Mouse (Mus musculus): ENCODE results near the gene Gm1043.
A peak's percentile ranks its signal among the peaks of the same experiment; 100 is the strongest.

The Gm1043 gene

DNA sequence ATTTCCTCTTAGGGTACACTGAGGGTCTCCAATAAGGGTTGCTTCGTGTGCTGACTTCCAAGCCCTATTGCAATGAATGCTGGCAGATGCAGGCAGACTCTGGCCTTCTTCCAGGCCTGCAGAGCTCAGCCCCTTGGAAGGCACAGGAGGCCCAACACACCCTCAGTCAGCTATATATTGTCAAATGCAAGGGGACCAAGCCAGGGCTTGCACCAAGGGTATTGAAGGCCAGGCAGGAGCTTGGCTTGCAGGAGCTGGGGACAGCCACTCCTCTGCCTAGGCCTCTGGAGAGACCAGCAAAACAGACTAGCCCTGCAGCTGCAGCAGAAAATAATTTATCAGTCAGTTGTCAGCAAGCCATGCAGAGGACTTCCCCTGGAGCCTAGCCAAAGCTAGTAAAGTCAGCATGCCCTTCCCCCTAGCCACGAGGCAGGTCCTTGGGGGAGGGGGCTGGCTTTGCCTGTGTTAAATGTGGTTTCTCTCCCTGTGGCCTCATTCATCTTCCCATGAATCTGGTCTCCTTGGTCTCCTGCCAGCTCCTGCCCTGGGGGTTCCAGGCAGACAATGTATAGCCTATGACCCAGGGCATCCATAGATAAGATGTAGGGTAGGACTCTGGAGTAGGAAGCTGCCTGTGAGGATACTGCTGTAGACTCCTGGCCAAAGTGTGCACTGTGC lies 113.0 kb downstream of the Gm1043 start:
- no peak for DNase-seq (ENCODE audit: low read depth, low spot score)

DNA sequence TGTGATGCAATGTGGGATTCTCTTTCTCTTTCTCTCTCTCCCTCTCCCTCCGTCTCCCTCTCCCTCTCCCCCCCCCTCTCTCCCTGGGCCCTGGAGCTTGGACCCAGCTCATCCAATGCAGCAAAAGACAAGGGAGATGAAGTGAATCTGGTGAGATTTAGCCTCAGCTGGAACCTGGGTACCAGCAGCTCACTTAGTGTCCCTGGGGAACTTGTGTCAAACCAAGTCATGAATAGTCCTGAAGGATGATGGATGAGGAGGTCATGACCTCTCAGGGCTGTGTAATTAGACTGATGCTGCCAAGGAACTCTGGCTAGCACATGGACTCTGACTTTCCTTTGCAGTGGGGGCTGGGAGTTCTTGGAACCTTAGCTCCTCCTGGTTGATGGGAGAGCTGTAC lies 117.1 kb downstream of the Gm1043 start:
- DNase-seq (ENCODE audit: low read depth, low spot score): no peak

DNA sequence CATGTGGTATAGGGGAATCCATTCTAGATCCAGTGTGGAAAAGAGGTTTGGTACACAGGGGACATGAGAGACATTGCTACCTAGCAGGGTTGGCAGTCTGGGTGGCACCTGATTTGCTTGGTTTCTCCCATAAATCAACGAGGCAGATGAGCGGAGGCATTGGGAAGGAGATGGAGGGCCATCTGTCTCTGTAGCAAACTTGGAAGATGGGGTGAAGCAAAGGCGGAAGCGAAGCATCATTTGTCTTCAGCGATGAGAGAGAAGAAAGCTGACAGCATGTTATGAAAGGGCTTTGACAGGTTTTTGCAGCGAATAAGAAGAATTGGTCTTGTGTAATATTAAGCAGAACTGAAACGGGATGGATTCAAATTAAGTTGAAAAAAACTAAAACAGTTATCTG lies 119.7 kb downstream of the Gm1043 start:
- no peak for DNase-seq (ENCODE audit: low read depth, low spot score)

DNA sequence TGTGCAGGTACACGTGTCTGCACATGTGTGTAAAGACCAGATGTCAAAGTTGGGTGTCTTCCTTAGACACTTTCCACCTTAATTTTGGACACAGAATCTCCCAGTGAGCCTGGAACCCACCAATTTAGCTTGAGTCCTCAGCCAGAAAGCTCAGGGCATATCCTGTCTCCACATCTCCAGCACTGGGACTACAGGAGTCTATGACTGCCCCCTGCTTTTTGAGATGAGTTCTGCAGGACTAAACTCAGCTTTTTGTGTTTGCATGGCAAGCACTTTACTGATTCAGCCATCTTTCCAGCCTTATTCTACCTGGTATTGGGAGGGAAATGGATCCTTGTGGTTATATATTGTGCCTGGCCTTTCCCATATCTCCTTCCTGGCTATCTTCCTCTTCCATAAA lies 120.2 kb downstream of the Gm1043 start:
- no peak for DNase-seq (ENCODE audit: low read depth, low spot score)

DNA sequence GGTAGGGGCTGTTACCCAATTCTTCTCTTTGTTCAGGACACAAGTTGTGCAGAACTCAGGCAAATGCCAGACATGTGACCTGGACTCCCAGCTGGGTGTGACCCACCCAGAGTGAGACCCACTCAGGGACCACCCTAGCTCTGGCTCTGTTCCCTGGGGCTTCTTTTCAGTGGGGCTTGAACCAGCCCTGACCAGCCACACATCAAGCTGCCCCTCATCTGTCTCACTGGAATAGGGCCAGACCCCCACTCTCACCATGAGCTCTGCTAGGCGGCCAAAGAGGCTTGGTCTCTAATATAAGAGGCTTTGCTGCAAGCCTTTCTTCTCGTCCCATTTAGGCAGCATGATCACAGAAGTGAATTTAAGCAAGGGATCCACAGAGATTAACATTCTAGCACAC lies 121.2 kb downstream of the Gm1043 start:
- no peak for DNase-seq (ENCODE audit: low read depth, low spot score)

DNA sequence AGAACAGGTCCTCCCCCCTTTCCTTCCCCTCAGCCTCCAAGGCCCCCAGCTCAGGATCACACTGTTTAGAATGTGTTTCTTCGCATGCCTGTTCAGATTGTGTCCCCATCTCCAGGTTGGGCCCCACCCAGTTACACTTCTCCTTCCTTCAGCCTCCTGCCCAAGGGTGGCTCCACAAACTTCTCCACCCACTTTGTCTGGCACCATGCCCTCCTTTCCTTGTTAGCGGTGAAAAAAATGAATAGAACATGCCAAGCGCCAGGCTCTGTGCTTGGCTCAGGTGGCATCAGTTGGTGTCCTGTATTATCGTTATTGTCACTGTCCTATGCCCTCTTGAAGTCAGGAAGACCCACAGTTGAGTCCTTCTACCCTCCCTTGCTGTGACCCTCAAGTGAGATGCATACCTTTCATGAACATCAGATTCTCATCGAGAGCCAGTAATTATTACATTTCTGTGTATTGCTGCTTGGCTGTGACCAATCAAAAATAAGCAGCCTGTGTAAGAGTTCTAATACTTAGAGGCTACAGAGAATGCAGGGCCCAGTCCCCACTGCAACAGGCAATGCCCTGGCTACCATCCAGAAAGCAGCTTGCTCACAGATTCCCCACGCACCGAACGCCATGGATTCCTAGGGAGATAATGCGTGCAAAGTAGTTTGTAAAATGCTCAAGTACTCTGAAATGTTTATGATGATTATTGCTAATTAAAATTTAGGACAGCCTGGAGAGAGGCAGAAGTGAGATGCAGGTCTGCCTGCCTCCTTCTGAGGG lies 128.0 kb downstream of the Gm1043 start:
- no peak for DNase-seq (ENCODE audit: low read depth, low spot score)

DNA sequence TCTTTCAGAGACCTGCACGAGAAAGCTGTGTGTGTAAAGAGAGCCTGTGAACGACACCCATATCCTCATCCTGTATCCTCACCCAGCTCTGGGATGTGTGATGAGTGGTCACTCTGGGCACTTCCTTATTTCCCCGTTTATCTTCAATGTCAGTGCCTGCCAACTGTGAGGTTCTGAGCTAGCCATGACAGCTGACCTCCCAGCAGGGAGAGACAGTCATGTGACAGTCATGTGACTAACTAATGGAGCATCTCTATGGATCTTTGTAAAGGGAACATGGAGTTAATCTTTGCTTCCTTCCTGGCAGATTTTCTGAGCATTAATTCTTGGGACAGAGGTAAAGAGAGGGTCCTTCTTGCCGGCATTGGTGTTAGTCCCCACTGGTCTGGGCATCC lies 128.5 kb downstream of the Gm1043 start:
- no peak for DNase-seq (ENCODE audit: low read depth, low spot score)

DNA sequence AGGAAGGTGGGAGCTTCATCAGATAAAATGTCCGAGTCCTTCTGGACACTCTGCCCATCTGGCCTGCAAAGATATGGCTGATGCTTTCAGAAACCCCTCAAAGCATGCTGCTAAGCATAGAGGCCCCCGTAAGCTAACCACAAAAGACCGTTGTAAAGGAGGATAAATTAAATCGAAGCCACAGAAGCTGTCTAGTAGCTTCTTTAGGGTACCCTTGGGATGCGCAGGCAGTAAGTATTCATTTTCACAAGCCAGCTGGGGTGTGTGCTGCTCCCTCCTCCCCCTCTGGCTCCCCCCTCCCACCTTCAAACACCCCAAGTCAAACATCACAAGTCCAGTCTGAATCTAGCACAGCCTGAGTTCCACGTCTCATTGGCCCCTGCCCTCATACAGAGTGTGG lies 129.4 kb downstream of the Gm1043 start:
- no peak for DNase-seq (ENCODE audit: low read depth, low spot score)

DNA sequence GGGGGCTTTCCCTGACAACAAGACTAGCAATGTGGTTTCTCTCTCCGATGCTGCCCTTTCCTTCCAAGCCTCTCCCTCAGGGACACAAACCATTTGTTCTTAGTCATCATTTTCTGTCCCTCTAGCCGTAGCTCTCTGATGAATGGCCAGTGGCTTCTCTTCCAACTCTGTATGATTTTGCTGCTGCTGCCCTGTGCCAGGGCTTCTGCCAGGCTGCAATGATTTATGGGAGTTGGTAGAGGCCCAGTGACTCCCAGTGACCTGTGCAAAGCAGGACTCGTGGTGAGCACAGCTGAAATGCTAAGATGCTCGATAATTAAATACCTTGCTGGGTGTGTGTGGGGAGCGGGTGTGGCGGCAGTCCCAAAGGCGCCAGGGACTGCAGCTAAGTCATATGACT lies 130.1 kb downstream of the Gm1043 start:
- DNase-seq (ENCODE audit: low read depth, low spot score): no peak

DNA sequence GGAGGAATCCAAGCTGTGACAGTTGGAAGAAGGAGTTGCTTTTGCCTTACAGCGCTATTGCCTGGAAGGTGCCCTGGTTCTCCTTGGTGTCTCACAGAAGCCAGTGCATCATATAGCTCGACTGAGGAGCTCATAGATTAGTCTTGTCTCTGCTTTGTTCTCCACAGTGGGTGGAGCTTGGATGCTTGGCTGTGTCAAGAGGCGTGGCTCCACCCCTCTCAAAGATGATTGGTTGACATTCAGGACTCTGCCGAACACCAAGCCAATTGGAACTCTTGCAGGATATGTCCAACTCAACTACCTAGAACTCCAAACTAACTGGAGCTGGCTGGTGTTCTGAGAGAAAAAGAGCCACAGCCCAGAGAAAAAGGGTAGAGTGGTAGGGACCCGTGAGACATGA lies 134.4 kb downstream of the Gm1043 start:
- no peak for DNase-seq (ENCODE audit: low read depth, low spot score)

DNA sequence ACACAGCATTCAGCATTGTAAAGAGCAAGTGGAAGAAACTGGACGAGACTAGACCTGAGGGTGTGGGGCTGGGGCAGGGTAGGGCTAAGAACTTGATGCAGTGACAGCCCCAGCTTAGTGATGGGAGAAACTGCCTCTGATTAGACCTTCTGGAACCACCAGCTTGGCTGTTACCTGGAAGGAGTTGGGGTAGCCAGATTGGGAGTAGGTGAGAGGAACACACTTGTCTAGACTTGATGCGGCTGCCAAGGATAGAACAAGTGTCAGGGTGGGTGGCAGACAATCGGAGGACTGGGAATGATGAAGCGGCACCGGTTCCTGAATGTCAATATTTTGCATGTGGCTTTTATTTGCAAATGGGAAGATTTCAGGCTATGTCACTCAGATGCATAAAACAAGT lies 135.4 kb downstream of the Gm1043 start:
- DNase-seq (ENCODE audit: low read depth, low spot score): no peak

DNA sequence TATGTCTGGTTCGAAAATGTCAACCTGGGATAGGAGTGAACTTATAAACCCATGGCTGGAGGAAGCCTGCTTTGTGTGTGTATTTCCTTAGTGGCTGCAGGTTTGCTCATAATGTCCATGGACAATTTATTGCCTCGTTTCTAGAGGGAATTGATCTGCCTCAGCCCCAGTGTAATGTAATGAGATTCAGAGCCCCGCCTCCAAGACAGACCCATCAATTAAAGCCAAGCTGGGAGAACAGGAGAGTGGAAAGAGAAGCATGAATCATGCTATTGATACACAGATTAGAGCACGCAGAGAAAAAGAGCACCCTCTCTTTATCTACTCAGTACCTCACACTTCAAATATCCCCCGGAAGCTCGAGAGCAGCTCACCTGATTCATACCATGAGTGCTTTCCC lies 136.4 kb downstream of the Gm1043 start:
- no peak for DNase-seq (ENCODE audit: low read depth, low spot score)

DNA sequence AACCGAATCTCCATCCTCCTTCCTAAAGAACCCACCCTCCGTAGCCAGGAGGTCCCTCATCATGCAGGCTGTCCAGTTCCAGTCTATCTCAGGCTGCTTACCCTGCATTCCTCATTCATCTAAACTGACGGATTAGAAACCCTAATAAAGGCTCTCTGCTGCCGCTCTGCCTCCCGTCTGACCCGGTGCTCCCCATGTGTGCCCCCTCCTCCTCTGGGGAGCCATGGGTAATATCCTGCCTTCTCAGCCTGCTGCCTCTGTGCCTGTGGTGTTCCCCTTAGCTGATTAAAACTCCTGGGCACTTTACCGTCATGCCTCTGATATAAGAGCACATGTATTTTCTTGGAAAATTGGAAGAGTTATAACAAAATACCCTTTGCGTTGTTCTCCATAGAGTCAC lies 137.1 kb downstream of the Gm1043 start:
- no peak for DNase-seq (ENCODE audit: low read depth, low spot score)

DNA sequence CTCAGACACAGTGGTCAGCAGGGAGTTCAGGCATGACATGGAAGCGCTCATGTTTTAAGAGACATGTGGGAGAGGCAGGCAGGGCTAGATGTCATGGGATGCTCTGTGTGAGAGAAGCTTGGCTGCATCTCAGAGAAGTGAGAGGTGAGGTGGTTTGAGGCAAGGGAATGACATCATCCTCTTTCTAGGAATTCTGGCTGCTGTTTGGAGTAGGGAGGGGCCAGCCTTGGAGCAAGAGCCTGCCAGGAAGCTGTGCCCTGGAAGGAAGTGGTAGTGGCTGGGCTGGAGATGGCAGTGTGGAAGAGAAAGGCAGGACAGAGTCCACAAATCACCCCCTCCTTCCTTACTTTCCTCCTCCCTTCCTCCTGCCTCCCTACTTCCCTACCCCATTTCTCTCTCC lies 140.5 kb downstream of the Gm1043 start:
- no peak for DNase-seq (ENCODE audit: low read depth, low spot score)

DNA sequence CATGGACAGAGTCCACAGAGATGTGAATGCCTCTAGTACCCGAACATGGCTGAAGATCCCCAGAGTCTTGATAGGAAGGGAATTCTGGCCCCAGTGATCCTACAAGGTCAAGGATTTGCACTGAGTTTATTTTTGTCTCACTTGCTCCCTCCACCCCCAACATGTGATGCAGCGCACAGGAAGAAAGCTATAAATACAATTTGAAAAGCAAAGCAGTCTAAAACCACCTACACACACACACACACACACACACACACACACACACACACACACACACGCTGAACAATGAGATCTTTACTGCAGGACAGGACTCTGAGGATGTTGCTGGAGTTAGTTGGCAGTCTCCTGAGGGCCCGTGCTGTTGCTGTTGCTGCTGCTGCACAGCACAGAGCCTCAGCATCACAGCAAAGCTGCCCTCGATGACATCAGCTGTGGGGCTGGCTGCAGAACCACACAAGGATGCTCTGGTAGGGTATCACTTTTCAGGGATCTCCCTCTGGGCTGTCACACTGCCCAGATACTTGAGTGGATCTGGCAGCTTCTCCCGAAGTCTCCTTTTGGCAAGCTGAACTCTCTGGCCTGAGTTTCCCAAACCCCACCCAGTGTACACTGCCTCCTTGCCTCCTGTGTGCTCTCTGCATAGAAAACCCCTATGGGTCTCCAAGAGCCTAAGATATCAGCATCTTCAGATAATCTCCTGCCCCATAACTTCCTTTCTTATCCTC lies 142.9 kb downstream of the Gm1043 start:
- DNase-seq (ENCODE audit: low read depth, low spot score): no peak

DNA sequence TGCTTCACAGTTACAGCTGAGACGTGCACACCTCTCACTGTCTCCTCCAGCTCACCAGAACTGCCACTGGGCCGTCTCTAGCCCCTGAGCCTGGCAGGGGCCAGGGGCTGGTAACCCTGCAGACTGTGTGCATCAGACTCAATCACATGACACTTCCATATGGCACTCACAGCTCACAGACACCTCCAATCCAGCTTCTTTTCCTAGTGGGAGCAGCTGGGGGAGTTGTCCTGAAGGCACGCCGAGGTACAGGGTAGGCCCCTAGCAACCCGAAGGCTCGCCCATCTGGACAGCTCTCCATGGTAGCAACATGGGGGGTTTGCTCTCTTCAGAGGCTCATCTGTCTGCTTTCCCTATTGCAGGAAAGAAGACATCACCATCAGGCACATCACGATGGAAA lies 143.7 kb downstream of the Gm1043 start:
- no peak for DNase-seq (ENCODE audit: low read depth, low spot score)

DNA sequence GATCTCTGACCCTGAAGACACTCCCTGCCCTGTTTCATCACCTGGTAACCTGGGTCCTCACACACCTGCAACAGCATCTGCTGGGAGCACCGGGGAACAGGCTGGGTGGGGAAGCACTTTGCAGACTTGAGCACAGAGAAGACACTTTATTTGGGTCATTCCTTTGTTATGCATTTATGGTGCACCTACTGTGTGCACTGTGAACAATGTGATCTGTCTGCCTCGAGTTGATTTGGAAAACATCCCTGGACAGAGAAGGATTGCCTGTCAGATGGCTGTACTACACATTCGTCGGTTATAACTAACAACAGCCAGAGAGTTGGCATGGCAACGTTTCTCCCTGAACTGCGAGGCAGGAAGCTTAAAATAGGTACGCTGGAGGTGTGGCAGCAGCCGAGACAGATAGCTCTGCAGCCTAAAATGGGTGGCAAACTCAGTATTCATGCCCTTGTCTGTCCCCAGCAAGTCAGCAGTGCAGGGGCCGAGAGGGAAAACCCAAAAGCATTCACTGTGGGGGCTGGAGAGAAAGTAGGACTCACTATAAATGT lies 147.9 kb downstream of the Gm1043 start:
- DNase-seq (ENCODE audit: low read depth, low spot score): no peak

DNA sequence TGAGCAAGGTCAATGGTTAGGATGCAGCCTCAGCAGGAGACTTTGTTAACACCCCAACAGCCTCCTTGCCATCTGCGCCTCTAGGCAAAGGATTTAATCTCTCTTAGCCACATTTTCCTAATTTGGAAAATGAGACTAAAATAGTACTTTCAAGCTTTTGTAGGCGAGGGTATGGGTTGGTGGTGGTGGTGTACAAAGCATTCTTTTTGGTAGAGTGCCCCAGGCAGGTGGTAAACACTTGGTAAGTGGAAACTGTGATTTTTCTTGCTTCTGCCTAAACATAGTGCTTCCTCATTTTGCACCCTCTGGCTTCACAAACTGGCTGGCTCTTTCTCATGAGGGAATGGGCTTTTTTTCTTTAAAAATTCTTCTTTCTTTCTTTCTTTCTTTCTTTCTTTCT lies 153.5 kb downstream of the Gm1043 start:
- no peak for DNase-seq (ENCODE audit: low read depth, low spot score)

DNA sequence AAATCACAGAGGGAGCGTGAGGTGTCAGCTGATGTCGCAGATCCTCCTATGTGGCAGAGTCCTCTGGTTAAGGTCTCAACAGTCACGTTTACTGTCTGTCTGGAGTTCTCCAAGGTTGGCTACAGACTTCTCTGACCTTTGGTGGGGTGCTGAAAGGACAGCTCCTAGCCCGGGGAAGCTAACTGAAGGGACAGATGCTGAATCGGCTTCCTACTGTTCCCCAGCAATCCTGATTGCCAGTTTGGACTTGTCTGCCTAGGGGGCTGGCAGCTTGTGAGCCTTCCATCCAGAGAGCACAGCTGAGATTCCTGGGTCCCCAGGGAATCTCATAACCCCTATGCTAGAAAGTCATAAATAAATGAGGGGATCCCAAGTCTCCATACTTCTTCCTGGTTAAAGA lies 155.4 kb downstream of the Gm1043 start:
- no peak for DNase-seq (ENCODE audit: low read depth, low spot score)

DNA sequence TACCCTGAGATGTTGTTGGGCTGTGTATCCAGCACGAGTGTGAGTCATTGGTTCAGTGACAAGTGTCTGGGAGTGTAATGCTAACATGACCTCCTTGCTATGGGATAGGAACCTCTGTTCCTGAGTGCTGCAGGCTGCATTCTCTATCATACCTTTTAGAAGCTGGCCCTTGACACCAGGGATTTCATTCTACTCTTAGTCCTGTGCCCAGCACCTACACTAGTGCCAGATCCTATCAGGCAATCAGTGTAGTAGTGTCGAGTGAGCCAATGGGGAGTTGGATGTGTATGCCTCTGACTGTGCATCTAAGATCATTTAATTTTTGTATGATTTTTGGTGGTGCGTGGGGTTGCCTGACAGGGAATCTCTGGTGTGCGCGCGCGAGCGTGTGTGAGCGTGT lies 156.1 kb downstream of the Gm1043 start:
- DNase-seq (ENCODE audit: low read depth, low spot score): no peak

DNA sequence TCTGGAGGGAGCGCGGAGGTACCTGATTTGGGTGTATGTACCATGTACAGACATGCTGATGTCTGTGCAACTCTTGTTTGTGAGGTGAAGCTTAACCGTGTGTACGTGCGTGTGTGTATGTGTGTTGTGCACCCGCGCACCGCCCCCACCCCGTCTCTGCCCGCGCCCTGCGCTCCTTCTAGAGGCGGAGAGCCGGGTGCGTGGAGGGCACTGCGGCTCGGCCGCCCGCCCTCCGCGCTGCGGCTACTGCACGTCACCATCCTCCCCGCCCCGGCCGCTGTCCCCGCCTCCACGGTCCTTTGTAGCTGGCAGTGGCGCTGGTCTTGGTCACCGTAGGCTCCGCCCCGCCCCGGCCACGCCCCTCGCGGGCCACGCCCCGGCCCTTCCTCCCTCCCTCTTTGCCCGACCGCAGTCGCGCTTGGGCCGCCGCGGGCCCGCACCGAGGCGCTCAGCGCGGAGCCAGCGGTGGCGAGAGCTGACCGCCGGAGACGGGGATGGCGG lies 156.5 kb downstream of the Gm1043 start, which contains the start of gene Crmp1:
Gene Crmp1, plus strand, starts transcription at position 290 of the 501 bp plus-strand sequence.
- peak; percentile 70 for DNase-seq (ENCODE audit: low read depth, low spot score)
